8 mouse cellular contexts compared by ENCODE assay signal in the genomic region with DNA sequence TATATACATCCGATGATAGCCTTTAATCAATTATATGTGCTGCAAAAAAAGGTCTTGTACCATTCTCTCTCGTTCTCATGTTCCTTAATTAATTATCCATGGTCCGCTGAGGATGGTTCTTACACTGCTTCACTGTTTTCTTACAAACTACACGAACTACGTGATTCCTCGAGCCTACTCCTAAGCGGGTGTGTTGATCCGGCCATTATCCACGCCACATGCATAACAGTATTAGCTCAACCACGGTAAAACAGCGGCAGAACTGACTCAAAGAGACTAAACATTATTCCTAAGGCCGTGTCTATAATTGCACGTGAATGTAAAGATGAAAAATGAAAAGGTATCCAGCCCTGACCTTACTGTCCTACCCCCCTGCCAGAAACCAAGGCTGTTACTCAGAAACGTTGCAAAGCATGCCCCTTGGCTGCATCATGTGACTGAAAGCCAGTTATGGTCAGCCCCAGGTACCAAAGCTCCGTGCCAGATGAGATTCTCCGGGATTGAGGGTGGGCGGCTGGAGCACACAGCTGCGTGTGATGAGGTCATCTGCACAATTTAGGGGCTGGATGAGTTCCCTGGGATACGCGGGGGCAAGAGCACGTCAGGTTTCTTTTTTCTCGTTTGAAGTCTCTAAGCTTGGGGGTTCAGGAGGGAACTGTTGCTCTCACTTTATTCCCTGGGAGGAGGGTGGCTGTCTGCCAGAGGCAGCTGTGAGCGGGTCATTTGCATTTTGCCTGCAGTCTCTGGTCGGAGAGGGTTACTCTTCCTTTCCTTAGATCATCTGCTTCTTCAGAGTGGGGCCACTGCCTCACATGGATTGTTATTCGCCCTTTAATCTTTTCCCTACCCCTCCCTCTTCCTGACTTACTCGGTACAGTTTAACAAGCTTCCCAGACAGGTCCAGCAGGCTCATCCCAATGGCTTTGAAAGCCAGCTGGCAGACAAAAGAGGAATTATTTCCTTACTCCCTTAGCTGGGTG.
DNase-seq lines count a peak whose midpoint lies in the region; ATAC-seq lines count a peak whose summit lies in the region.

No protein-coding gene starts in this region.

- H3K27me3 ChIP-seq in midbrain, embryonic 11.5 days (ENCODE audit: control insufficient read depth, insufficient read depth, low read length), result no peaks in the 10 kb centered on the region

- peak overlapping the region; percentile 56 for H3K4me2 ChIP-seq in midbrain, embryonic 11.5 days

- peaks cover 24% of the 10 kb centered on the region for H3K4me1 ChIP-seq in midbrain, embryonic 11.5 days (ENCODE audit: control insufficient read depth, insufficient read depth, low read length)

- no peaks in the 10 kb centered on the region for H3K9me3 ChIP-seq in midbrain, embryonic 11.5 days (ENCODE audit: control insufficient read depth, low read length)

- WGBS in midbrain, embryonic 11.5 days, result 6% methylated on average over 26 of the region's 26 CpGs

- H3K4me3 ChIP-seq in midbrain, embryonic 11.5 days (ENCODE audit: low read depth, low read length), result peak overlapping the region; percentile 17

- ATAC-seq in midbrain, embryonic 11.5 days (ENCODE audit: low FRiP score), result peak; percentile 92
- ATAC-seq in CD4-positive, CD25-positive, alpha-beta regulatory T cell, adult 4 months, result no peak

- intact Hi-C loops in heart, postnatal 10 days (cut with DNase I), result no loop called here

- DNase-seq in layer of hippocampus, postnatal 10 days (ENCODE audit: low spot score in 2 of 2), result peak; percentile 43 to 53
- DNase-seq in layer of hippocampus, adult 11-12 months (ENCODE audit: low spot score), result no peak
- peak; percentile 79 for DNase-seq in embryo, embryonic 10 days (ENCODE audit: low spot score)
- peak; percentile 43 to 59 for DNase-seq in heart, postnatal 10 days
- peak; percentile 65 to 70 for DNase-seq in kidney, postnatal 4 days
- peak; percentile 96 for DNase-seq in midbrain, embryonic 11.5 days (ENCODE audit: low spot score, missing footprints)
- peak; percentile 47 for DNase-seq in testis, postnatal 10 days (ENCODE audit: low spot score)

- peak overlapping the region; percentile 80 for H3K27ac ChIP-seq in midbrain, embryonic 11.5 days (ENCODE audit: low read depth, low read length)

- H3K9ac ChIP-seq in midbrain, embryonic 11.5 days (ENCODE audit: low read length), result peak overlapping the region; percentile 35

- H3K36me3 ChIP-seq in midbrain, embryonic 11.5 days (ENCODE audit: control insufficient read depth, insufficient read depth, low read length), result no peaks in the 10 kb centered on the region
